In the genomic region with DNA sequence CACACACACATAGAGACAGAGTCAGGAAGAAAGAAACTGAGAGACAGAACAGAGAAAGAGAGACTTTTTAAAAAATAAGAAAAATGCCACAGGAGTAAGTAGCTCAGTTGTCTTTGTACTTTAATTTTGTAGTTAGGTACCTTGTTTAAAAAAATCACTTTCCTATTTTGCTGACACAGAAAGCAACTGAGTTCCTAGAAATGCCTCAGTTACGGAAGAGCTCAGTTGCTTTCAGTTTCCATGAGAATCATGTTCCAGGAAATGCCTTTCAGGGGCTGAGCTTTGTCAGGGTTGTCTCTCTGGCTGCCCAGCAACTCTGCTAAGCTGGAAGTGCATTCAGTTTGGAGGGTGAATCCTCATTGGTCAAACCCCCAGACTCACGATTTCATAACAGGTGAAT, we compare ENCODE assay signal across 7 mouse cellular contexts.
DNase-seq lines count a peak whose midpoint lies in the region; ATAC-seq and TF ChIP-seq lines count a peak whose summit lies in the region.
"Not testable (repeated sequence)": the region's sequence is repeated elsewhere in the genome, so short reads cannot be mapped to it uniquely, and the experiment has no call there.

No protein-coding gene starts in this region.

- H3K4me1 ChIP-seq in lung, postnatal 0 days (ENCODE audit: insufficient read depth, low read depth, low read length); megakaryocyte, embryonic 14.5 days; small intestine, adult 2 months (ENCODE audit: control insufficient read depth, insufficient read depth, insufficient read length, low read length): not testable (repeated sequence)

- H3K27ac ChIP-seq in lung, postnatal 0 days (ENCODE audit: low read length), result not testable (repeated sequence)
- H3K27ac ChIP-seq in small intestine, adult 2 months (ENCODE audit: insufficient read depth, low read depth, low read length), result peak overlapping the region; percentile 61; the same call in 1 of the 2 replicates

- H3K27me3 ChIP-seq in lung, postnatal 0 days (replicated peaks; ENCODE audit: insufficient read depth, low read length); megakaryocyte, embryonic 14.5 days (replicated peaks); small intestine, adult 2 months (ENCODE audit: control insufficient read depth, insufficient read depth, low read length): not testable (repeated sequence)

- ATAC-seq in activated CD4-positive, CD25-positive, alpha-beta regulatory T cell, adult 4 months, result peak; percentile 84
- ATAC-seq in lung, postnatal 0 days, result not testable (repeated sequence)

- not testable (repeated sequence) for H3K4me2 ChIP-seq in lung, postnatal 0 days (replicated peaks; ENCODE audit: low read depth, low read length)

- H3K4me3 ChIP-seq in lung, postnatal 0 days (ENCODE audit: low read depth, low read length); small intestine, adult 2 months (ENCODE audit: low read depth, low read length): not testable (repeated sequence)
- peak overlapping the region; percentile 69 for H3K4me3 ChIP-seq in megakaryocyte, embryonic 14.5 days (replicated peaks)

- DNase-seq in CD4-positive, CD25-positive, alpha-beta regulatory T cell, adult 2 months (ENCODE audit: low read depth, low spot score), result peak; percentile 59
- DNase-seq in induced T-regulatory cell, adult 2 months (ENCODE audit: low read depth), result peak; percentile 83
- DNase-seq in kidney, adult 9 months, result peak; percentile 7
- peak; percentile 9 for DNase-seq in lung, postnatal 0 days (ENCODE audit: low spot score)

- H3K9me3 ChIP-seq in lung, postnatal 0 days (ENCODE audit: low read length); megakaryocyte, embryonic 14.5 days: not testable (repeated sequence)

- not testable (repeated sequence) for H3K36me3 ChIP-seq in lung, postnatal 0 days (ENCODE audit: insufficient read depth, low read length); megakaryocyte, embryonic 14.5 days (replicated peaks; ENCODE audit: low read length); small intestine, adult 2 months (ENCODE audit: control insufficient read depth, insufficient read depth, low read length)

- 61% methylated on average over 2 of the region's 2 CpGs for WGBS in lung, postnatal 0 days
- WGBS in small intestine, adult 2 months, result 54% methylated on average over 2 of the region's 2 CpGs

- H3K9ac ChIP-seq in lung, postnatal 0 days (replicated peaks; ENCODE audit: low read depth), result not testable (repeated sequence)

- not testable (repeated sequence) for TF ChIP-seq POLR2A in small intestine, adult 2 months (IDR thresholded peaks at IDR 0.05; ENCODE audit: low read depth, low read length)

- not testable (repeated sequence) for TF ChIP-seq CTCF in lung, postnatal 0 days (IDR thresholded peaks at IDR 0.05); small intestine, adult 2 months (IDR thresholded peaks at IDR 0.05; ENCODE audit: extremely low read depth, insufficient read length, insufficient replicate concordance, low read depth, low read length)

- TF ChIP-seq EP300 in lung, postnatal 0 days (IDR thresholded peaks at IDR 0.05), result not testable (repeated sequence)

Comparison
In these comparisons a context has a peak if more than half of its experiments do, and no peak if none do; other contexts are left out.
1. DNase-seq: peak in every context shown above with its lines; median percentile 83 in induced T-regulatory cell, adult 2 months; 59 in CD4-positive, CD25-positive, alpha-beta regulatory T cell, adult 2 months; 9 in lung, postnatal 0 days; 7 in kidney, adult 9 months.